Mouse (Mus musculus) myocyte (in vitro differentiated cells): ENCODE measurements around the gene Osmr.

Experiments
- CEBPB ChIP-seq: IDR thresholded peaks from 2 replicates; pipeline ENCODE4 v1.6.1; 2011; ENCODE audit warnings: mild to moderate bottlenecking, moderate library complexity; ENCODE audit not compliant: poor library complexity, insufficient read depth, severe bottlenecking
- E2F4 ChIP-seq: IDR thresholded peaks from one replicate; pipeline ENCODE4 v1.6.1; 2011; ENCODE audit warnings: mild to moderate bottlenecking, control low read depth, moderate library complexity; ENCODE audit not compliant: insufficient read depth
- MAX ChIP-seq: IDR thresholded peaks from one replicate; pipeline ENCODE4 v1.6.1; 2011; ENCODE audit warnings: low read depth, mild to moderate bottlenecking, control low read depth
- MYOD1 ChIP-seq, 3 experiments: IDR thresholded peaks; one replicate each; pipeline ENCODE4 v1.6.1; 2011; ENCODE audit warnings: control low read depth in 2 of 3, low read depth in 2 of 3, mild to moderate bottlenecking in 2 of 3, moderate library complexity in 1 of 3; ENCODE audit not compliant: insufficient read length in 2 of 3, control insufficient read depth in 1 of 3
- MYOG ChIP-seq, 3 experiments: IDR thresholded peaks; one replicate each; pipeline ENCODE4 v1.6.1; 2011; ENCODE audit warnings: control low read depth in 2 of 3, low read depth in 2 of 3, mild to moderate bottlenecking in 2 of 3; ENCODE audit not compliant: insufficient read length in 2 of 3, control insufficient read depth in 1 of 3, insufficient read depth in 1 of 3
- POLR2A ChIP-seq: IDR thresholded peaks from one replicate; pipeline ENCODE4 v1.6.1; 2011; ENCODE audit warnings: low read depth, mild to moderate bottlenecking, control low read depth, moderate library complexity; ENCODE audit not compliant: insufficient read length
- POLR2AphosphoS2 ChIP-seq: IDR thresholded peaks from one replicate; pipeline ENCODE4 v1.6.1; 2011; ENCODE audit warnings: low read depth, control low read depth; ENCODE audit not compliant: insufficient read length
- TCF3 ChIP-seq: IDR thresholded peaks from one replicate; pipeline ENCODE4 v1.6.1; 2011; ENCODE audit warnings: low read depth, control low read depth; ENCODE audit not compliant: insufficient read length
- USF1 ChIP-seq: IDR thresholded peaks from one replicate; pipeline ENCODE4 v1.6.1; 2011; ENCODE audit warnings: low read depth, mild to moderate bottlenecking, control low read depth, moderate library complexity

DNA sequence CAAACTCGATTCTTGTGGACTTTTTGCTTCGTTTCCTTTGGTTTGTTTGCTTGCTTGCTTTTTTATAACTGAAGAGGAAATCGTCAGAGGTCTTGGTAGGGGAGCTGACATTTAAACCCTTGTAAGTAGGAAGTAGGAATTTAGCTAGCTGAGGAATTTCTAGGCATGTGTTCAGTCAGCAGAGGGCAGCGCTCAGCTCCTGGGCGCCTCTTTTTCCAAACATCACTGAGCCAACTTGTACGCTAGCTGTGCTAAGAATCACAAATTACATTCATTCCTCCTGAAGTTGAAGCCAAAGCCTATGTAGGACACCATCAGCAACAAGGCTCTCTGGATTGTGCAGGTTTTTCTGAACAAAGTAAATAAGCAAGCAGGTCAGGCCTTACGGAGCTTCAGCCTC is 7.4 kb upstream of the Osmr start:
- TF ChIP-seq CEBPB (no peak), MYOG (IDR thresholded peaks at IDR 0.05; ENCODE audit: control insufficient read depth in 1 of 3, insufficient read depth in 1 of 3, insufficient read length in 2 of 3, low read depth in 2 of 3) (no peak), POLR2A (no peak), USF1 (no peak), MAX (no peak), MYOD1 (IDR thresholded peaks at IDR 0.05; ENCODE audit: control insufficient read depth in 1 of 3, insufficient read length in 2 of 3, low read depth in 2 of 3) (no peak), E2F4 (no peak), POLR2AphosphoS2 (no peak), TCF3 (no peak)
